Mouse (Mus musculus) layer of hippocampus, adult 9-10 months (tissue): ENCODE measurements around the gene Ank2.
"Not testable (repeated sequence)": the region's sequence is repeated elsewhere in the genome, so short reads cannot be mapped to it uniquely, and the experiment has no call there.

Source experiments
- DNase-seq: peaks from one replicate; pipeline ENCODE4 v3.0.0; 2022; ENCODE audit warnings: low spot score

The Ank2 gene

DNA sequence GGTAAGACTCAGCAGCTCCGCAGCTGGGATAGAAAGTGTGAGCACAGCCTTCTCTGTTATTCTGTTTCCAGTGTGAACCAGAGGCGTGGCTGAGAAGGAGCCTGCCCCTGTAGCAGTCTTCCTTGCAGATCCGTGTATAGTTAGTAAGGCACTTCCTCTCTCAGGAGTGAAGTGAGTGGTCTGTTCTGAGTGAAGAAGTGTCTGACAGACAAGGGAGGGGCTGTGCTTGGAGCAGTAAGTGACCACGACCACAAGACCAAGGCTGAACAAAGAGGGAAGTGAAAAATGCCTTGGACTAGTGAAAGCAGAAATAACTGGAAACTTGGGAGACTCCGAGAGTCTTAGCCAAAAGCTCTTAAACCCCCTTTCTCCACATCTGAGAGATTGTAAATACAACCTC lies 143.9 kb downstream of the Ank2 start:
- DNase-seq: no peak

DNA sequence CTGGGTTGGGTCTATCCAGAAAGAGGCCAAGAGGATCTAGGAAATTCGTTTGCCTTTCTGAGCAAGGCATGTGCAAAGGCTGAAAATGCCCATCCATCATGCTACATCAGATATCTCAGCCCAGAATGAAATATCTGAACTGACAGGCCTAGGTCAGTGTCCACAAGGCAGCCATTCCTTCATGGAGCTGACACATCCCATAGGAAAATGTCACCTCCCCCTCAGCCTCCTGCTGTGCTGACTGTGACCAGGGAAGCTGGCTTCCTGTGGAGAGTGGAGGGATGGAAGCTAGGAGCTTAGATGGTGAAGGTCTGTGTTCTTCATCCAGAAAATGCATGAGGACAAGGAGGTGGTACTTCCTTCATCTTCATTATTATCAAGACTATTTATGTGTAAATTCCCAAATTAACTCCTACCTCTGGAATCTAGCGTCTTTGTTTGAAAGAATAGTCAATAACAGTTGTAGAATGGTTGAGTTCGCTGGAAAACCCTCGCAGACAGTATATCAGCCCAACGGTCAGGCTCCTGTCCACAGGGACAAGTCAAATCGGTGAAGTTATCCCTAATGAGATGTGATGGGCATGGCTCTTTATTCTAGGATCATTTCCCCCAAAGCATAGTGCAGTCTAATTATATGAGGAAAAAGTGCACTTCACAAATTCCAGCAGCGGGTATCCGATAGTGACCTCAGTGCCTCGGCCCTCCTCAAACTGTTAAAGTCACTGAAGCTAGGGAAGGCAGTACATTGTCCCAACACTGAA lies 148.4 kb downstream of the Ank2 start:
- DNase-seq: no peak

DNA sequence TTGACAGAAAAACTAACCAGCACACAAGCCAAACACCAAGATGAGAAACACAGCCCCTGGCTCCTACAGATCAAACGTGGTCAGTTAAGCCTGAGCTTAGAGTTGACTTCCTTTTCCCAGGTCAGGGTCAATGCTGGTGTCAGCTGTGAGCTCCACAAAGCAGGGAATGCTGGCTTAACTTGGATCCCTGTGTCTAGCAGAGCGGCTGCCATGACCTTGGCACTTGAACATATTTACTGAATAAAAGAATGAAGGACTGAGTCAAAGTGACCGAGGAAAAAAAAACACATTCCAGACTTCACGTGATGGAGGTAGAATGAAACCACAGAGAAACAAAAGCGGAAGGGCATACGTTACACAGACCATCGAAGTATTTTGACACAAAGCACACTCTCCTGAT lies 150.2 kb downstream of the Ank2 start:
- DNase-seq: no peak

DNA sequence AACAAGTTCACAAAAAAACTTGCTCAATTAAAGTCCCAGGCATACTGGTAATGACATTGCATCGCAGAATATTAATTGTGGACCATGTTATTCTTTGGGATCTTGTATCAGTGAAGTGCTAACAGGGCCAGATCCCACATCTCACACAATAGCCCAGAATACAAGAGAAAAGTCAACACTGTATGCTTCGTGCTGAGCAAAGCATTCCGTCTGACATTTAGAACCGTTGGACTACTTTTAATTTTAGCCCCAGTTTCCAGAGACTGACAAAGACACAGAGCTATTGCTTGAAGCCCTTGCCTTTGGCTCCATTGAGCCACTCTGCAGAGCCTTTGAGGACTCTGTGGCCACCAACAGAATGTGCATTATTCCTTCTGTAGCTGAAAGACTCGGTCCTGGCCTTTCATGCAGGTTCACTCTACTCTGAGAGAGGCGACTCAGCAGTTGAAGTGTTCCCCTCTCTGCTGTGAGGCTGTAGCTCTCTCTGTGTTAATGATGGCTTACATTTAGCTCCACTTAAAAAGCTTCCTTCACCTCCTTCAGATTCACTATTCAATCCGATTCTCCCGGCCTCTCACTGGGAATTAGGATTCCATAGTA lies 153.2 kb downstream of the Ank2 start:
- no peak for DNase-seq

DNA sequence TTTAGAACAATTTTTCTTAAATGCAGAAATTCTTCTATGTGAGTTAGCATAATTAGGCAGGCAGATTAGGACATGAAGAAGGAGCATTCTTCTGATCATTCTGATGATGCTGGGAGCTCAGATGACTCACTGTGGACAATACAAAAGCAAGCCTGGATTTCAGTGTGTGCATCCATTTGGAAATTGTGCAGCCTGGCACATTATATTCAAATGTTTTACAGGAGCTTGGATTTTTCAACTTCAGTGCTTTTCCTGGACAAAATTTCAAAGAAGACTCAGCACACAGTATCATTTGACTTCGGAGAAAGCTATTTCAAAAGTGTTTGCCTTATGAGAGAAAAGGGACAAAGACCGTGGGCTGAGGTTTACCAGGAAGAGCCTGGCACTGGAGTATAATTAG lies 157.8 kb downstream of the Ank2 start:
- DNase-seq: peak; percentile 41

DNA sequence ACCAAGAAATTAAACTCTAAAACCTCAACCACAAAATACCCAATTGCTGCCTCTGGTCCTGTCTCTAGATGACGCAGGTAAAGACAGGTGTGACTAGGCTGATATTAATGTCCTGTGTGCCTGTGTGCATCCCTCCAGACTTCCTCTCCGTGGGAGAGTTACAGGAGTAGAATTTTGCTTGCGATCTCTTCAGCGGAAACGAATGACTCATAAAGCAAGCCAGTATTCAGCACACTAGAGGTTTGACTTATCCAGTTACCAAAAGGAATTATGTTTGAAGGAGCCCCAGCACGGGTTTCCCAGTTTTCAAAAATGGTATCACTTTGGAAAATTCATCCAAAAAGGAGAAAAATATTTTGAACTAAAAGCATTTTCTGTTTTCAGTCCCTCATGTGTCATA lies 164.3 kb downstream of the Ank2 start:
- no peak for DNase-seq

DNA sequence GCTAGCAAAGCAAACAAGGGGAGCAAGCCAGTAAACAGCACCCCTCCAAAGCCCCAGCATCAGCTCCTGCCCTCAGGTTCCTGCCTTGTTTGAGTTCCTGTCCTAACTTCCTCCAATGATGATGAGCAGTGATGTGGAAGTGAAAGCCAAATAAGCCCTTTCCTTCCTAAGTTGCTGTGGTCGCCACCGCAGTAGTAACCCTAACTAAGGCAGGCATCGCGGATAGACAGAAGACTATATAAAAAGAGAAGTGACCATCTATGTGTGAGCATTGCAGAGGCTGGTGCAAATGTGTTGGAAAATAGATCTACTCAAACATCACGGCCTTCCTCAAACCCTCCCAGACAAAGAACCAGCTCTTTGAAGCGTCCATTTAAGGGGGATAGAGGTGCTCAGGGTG lies 167.6 kb downstream of the Ank2 start:
- DNase-seq: no peak

DNA sequence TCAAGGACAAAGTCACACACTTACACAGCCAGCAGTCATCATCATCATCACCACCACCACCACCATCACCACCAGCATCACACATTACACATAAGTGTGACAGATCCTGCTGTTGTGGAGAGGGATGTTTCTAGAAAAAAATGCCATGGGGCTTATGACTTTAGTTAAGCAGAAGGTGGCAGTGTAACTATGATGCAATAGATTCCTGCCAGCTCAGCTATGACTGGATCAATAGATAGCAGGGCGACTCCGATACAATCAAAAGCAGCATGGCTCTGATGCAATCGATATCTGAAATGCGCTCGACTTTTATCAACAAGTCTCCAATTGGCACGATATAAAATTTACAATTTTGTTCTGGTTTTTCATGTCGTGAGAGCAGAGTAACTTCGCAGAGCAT lies 172.8 kb downstream of the Ank2 start:
- no peak for DNase-seq

DNA sequence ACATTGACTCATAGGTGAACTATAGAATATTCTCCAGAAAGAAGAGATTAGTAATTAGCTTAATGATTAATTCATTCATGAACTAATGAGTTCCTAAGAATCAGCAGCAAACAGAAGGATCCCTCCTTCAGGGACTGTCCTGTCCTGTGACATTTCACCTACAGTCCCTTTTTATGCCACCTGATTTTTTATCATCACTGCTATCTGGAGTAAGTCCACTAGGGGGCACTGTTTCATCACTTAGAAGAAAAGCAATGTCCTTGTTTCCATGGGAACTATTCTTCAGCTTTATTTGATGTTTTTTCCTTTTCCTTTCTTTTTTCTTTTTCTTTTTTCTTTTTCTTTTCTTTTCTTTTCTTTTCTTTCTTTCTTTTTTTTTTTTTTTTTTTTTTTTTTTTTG lies 176.3 kb downstream of the Ank2 start:
- DNase-seq: peak; percentile 63

DNA sequence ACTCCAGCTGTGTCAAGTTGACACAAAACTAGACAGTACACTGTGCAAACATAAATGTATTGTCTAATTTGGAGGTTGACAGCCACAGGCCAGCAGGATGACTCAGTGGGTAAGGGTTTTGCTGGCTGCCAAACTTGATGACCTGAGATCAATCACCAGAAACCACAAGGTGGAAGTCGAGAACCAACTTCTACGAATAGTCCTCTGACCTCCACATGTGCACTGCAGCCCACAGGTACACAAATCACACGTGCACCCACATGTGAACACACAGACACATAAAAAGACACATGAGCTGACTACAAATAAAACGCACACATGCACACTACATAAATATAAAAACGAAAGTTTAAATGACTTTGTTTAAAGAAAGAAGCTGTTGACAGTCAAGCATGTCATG lies 177.5 kb downstream of the Ank2 start:
- DNase-seq: no peak

DNA sequence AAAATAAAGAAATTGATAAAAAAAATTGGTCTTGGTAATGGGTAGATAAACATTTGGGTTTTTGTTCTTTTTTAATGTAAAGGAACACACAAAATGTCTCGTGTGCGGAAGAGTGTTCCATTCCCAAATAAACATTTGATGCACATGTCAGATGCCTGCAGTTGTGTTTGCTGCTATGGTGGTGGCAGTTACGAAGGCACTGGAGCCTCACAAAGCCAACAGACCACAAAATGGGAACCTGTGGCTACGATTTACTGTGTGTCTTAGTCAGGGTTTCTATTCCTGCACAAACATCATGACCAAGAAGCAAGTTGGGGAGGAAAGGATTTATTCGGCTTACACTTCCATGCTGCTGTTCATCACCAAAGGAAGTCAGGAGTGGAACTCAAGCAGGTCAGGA lies 178.1 kb downstream of the Ank2 start:
- DNase-seq: not testable (repeated sequence)

DNA sequence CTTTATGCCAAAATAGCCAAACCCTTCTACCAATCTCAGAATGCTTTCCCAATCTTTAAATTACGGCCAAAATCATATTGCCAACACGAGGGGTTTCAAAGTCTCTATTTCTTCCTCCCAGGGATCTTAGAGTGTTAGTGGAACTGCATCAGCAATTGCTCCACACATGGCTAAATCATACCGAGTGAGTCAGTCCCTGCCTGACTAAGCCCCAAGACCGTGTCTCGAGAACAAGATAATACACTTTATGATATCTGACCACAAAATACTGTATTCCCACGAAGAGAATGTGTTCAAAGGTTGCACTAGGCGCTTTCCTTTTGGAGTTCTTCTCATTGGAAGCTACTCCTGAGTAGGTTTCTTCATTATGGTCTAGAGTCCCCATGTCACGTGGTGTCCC lies 178.8 kb downstream of the Ank2 start:
- no peak for DNase-seq

DNA sequence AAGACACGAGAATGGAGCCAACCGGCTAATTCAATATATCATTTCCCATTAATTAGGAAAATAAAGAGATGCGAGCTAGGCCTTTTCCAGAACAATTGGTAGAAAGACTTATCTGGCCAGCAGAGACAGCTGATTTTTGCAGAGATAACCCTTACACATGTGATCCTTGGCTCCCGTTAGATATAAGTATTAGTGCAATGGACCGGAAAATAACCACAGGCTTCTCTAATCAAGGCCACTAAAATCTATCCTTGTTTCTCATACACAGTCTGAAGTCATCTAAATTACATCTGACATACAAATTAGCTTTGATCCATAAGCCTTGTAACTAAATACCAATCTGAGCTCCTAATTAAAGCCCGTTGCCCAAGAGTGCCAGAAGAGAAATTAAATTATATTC lies 181.5 kb downstream of the Ank2 start:
- DNase-seq: no peak

DNA sequence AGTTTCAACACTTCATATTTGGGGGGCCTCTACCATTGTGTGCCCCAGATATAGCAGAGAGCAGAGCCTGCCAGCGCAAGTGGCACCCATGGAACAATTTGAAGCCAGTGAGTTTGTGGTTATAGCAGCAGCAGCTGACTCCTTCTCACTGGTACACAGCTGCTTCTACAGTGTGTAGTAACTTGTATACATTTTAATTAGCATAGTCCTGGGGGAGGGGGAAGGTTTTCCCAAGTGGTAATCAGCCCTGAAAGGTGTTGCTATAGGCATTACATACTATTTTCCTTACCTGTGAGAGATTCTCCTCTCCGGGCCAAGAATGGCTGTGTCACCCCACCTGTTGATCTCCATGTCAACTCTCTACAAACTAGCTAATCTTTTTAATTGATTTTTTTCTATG lies 182.4 kb downstream of the Ank2 start:
- DNase-seq: no peak

DNA sequence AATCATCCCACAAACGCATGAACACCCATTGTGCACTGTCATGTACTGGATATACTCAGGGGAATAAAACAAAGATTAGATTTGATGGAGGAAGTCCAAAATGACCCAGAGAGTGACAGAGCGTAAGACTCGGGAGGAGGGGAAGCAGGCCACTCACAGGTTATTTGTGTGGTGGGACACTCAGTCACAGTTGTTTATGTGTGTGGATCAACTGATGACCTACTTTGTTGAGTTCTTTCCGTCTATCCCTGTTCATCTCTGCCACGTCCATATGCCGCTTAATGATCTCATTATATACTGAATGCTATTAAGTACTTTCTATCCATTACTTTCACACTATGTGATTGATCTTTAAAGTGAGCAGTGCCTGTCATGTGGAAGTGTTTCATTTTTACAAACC lies 187.6 kb downstream of the Ank2 start:
- DNase-seq: no peak

DNA sequence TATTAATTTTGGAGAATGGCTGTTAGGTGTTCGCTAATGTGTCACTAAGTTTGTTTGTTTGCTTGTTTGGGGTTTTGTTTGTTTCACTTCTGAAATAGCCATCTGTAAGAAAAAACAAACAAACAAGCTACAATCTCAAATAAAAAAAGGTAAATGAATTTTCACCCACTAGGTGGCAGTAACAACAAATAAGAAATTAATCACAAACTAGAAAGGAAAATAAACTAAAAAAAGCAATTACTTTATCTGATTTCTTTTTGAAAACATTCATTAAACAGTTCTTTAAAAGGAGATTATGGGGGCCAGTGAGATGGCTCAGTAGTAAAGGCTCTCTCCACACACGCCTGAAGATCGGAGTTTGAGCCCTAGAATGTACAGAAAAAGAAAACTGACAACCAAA lies 189.1 kb downstream of the Ank2 start:
- peak; percentile 52 for DNase-seq

DNA sequence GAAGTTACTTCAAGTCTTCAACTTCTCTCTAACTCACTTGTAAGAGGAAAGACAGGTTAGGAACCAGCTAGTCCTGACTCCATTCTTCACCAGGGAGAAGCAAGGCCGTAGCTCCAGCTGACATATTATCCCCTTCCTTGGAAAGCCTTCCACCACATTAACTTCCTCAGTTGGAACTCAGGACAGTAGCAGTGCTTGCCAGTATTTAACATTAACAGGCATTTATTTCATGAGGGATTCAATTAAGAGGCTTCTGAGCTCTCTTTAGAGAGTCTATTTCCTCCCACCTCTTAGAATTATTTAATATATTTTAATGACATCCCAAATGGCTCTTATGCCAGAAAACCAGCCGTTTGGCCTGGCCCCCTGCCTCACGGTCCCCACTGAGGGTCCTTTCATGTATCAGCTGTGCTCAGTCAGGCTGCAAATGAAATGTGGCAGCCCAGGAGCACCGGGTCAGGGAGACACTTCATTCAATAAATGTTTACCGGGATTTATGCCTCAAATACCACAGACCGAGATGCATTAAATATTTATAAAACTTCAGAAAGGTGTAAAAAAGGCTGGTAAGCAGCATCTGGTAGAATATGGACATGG lies 195.1 kb downstream of the Ank2 start:
- DNase-seq: no peak

DNA sequence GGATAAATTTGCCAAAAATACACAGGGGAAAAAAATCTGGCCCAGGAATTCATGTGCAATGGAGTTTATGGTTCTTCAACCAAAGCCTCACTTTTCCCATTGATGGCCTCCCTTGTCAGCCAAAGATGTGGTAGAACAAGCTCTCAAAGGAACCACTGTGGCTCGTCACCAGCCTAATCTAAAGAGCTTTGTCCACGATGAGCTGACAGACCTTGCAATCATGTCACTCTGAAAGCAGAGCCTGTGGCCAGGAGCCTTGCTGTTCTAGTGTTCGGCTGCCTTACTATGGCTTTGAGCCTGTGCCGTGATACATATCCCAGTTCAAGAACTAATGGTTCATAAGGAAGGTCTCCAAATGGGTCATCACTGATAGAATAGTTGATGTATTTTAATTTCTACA lies 196.1 kb downstream of the Ank2 start:
- DNase-seq: no peak

DNA sequence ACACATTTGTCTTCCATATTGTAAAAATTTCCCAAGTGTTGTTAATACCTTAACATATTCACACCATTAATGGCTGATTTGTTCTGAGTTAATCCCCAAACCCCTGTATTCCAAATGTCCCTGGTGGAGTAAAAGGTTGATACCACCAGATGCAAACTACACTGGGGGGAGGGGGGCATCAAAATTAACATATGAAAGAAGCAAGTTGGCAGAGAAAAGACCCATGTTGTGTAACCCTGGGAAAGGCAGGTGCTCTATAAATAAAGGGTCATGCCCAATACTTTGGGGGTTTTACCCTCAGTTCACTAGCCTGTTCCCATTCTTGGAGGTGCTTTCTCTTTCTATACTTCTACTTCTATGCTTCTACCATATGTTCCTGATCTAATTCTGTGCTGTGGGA lies 198.4 kb downstream of the Ank2 start:
- DNase-seq: no peak

DNA sequence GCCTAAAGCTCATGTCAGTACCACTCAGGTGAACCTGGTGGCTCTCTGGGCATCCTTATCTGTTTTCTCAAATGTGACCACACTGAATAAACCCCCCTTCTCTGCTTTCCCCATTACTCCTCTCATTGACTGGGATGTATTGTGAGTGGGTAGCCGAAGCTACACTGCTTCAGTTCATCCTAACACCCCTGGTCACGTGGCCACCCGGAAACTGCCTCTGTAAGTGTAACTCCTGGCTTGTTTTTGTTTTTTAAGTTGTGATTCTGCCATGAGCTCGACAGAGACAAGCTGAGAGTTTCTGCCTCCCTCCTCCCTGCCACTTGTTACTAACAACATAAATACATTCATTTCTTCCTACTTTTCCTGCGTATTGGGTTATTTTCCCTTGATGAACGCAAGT lies 203.2 kb downstream of the Ank2 start:
- DNase-seq: no peak

DNA sequence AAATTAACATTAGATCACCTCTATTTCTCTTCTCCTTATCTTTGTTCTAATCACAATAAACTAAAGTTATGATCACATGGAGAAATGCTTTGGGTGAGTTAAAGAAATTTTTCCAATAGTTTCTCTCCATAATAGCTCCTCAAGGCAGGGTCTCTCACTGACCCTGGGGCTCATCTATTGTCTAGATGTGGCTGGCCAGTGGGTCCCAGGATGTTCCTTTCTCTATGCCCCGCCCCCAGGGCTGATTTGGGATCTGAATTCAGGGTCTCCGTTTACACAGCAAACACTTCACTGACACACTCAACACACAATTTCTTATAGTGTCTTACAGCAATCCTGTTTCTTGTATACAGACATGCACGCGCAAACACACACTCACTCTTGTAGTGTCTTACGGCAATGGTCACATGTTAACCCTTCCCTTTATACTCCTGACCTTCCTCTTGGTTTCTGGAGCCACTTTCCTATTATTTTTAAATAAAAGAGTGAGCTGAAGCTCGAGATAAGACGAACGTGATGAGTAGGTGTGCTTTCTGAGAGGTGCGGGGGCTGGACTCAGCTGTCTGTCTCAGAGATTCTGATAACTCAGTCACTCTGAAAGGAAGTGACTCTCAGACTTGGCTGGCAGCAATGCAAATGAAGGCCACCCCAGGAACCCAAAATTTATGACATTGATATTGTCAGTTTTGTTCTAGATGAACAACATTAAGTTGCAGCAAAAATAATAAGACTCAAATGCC lies 204.4 kb downstream of the Ank2 start:
- no peak for DNase-seq

DNA sequence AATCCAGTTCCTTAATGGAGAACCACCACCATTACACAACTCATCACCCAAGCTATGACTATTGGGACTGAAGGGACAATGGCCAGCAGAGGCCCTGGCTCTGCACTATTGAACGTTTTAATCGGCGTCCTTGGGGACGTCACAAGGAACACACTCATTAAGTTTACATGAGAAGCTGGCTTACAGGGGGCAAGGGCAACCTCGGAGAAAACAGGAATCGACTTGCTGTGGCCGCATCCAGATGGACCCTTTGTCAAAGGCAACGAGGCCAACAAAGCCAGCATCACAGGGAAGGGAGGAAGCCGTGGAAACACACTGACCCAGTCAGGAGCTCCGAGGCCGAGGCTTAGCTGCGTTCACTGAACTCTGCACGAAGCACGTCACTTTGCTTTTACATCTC lies 205.1 kb downstream of the Ank2 start:
- DNase-seq: no peak

DNA sequence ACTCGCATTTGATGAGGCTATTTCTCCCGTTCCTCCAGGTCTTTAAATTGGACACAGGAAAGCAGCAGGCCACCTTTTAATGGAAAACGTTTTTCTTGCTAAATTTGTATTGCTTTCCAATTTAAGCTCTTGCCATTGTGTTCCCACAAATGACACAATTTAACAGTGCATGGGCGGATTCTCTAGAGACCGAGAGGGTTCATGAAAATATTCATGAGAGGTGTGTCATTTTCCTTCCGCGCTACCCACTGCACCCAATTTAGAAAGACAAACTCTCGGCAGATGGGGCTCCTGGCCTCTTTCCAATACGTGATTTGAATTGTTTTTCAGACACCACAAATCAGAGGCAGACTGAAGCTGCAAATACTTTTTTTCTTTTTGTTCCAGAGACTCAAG lies 205.7 kb downstream of the Ank2 start:
- DNase-seq: peak; percentile 80
